Mouse (Mus musculus) liver, postnatal 0 days (tissue): ENCODE results near the gene Ankrd13b.

Source experiments
- CTCF ChIP-seq: sonication (generic); IDR thresholded peaks from 2 replicates; pipeline ENCODE4 v1.5.1; 2016; ENCODE audit warnings: antibody characterized with exemption, low read depth
- EP300 ChIP-seq: IDR thresholded peaks from 2 replicates; pipeline ENCODE4 v1.6.1; 2016; ENCODE audit warnings: antibody characterized with exemption, low read depth, mild to moderate bottlenecking

GRCm38 (mm10) chr11:77507426-77507825 is 17.9 kb upstream of the Ankrd13b start:
- TF ChIP-seq CTCF = no peak
- no peak for TF ChIP-seq EP300
